Mouse (Mus musculus): Measurements from ENCODE around the gene Gdf7. TPM values are rescaled to one million over a fixed set of nuclear protein-coding genes. Genes with fewer than 3 reads are reported as not detected.

The Gdf7 gene
- polyA plus RNA-seq, 1 experiment from 2014 or later: 1.0 TPM

DNA sequence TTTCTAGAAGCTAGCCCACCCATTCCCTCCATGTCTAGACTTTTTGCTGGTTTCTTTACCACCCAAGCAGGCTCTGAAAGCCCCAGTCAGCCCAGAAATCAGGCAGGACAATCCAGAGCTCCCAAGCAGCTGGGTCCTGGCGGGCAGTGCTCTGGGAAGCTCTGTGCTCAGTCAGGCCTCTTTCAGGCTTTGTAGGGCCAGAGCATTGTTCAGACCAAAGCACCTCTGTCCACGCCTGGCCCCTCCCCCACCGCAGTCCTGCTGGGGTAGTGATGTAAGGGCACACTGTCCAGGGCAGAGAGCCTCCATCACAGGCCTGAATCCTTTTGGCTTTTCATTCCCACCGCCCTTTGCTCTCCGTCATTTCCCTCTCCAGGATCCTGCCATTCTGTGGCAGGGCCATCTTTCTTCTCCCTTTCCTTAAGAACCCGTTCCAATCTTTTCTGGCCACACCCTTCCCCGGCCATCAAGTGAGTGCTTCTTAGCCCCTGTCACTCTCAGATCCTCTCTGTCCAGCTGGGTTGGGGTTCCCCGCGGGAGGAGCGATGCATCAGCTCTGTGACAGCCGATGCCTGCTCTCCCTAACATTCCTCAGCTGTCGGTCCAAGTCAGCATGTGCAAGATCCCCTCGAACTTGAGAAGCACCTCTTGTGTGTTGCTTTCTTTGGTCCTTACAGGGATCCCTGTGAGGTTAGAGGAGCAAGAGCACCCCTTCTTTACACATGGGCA lies 38.0 kb upstream of the Gdf7 start:
- Histone ChIP-seq H3K36me3 (ENCODE audit: insufficient read depth, low read length) (peaks cover 20% of the 10 kb centered on the region), H3K4me3 (ENCODE audit: low read length) (no peak overlapping the region), H3K9ac (replicated peaks; ENCODE audit: low read length) (no peak overlapping the region), H3K27me3 (ENCODE audit: insufficient read depth, low read length) (no peaks in the 10 kb centered on the region), H3K4me1 (ENCODE audit: insufficient read depth, low read length) (peaks cover 11% of the 10 kb centered on the region), H3K4me2 (replicated peaks; ENCODE audit: low read depth, low read length) (no peak overlapping the region), H3K9me3 (ENCODE audit: low read length) (no peaks in the 10 kb centered on the region), H3K27ac (ENCODE audit: low read length) (no peak overlapping the region)
- WGBS: 45% methylated on average over 13 of the region's 13 CpGs
- ATAC-seq (ENCODE audit: low FRiP score, low TSS enrichment): peak; percentile 49; the same call in 1 of the 2 replicates

DNA sequence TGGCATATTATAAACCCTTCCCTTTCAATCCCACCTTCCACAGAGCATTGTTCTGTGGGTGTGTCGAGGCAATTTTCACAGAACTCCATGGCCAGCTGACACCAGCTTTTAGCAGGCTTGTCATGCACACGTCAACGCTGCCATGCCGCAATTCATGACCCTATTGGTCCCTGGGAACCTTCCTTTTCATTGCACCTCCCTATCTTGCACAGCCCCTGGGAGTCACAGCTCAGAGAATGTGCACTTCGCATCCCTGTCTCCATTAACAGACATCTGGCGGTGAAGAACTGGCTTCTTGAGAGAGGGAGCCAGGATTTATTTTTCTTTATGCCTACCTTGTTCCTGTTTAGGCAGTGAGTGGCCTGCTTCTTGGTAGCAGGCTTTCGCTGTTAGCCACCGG lies 37.2 kb upstream of the Gdf7 start:
- Histone ChIP-seq H3K9me3 (ENCODE audit: low read length) (no peaks in the 10 kb centered on the region), H3K27ac (ENCODE audit: low read length) (no peak overlapping the region), H3K4me1 (ENCODE audit: insufficient read depth, low read length) (peaks cover 11% of the 10 kb centered on the region), H3K36me3 (ENCODE audit: insufficient read depth, low read length) (peaks cover 20% of the 10 kb centered on the region), H3K4me3 (ENCODE audit: low read length) (no peak overlapping the region), H3K9ac (replicated peaks; ENCODE audit: low read length) (no peak overlapping the region), H3K27me3 (ENCODE audit: insufficient read depth, low read length) (no peaks in the 10 kb centered on the region), H3K4me2 (replicated peaks; ENCODE audit: low read depth, low read length) (no peak overlapping the region)
- WGBS: 87% methylated on average over 8 of the region's 8 CpGs
- no peak for ATAC-seq (ENCODE audit: low FRiP score, low TSS enrichment)

DNA sequence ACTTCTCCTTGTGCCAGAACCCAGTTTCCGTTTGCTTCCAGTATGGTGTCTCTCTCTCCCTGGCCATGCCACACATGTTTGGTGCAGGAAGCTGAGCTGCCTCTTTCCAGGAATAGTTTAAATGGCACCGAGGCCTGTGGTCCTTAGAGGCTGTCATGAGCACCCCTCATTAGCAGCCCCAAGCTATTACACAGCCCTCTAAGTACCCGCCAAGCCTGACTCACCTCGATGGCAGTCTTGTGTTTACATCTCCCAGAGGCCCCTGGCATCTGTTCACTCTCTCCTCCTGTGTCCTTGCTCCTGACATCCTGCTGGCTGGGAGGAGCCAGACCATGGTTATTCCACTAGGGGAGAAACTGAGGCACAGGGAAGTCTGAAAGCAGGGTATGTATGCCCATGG lies 36.7 kb upstream of the Gdf7 start:
- no peak for ATAC-seq (ENCODE audit: low FRiP score, low TSS enrichment)
- Histone ChIP-seq H3K4me1 (ENCODE audit: insufficient read depth, low read length) (peaks cover 11% of the 10 kb centered on the region), H3K27me3 (ENCODE audit: insufficient read depth, low read length) (no peaks in the 10 kb centered on the region), H3K36me3 (ENCODE audit: insufficient read depth, low read length) (peaks cover 20% of the 10 kb centered on the region), H3K9ac (replicated peaks; ENCODE audit: low read length) (no peak overlapping the region), H3K27ac (ENCODE audit: low read length) (no peak overlapping the region), H3K4me3 (ENCODE audit: low read length) (no peak overlapping the region), H3K9me3 (ENCODE audit: low read length) (no peaks in the 10 kb centered on the region), H3K4me2 (replicated peaks; ENCODE audit: low read depth, low read length) (no peak overlapping the region)
- WGBS: 60% methylated on average over 4 of the region's 4 CpGs

DNA sequence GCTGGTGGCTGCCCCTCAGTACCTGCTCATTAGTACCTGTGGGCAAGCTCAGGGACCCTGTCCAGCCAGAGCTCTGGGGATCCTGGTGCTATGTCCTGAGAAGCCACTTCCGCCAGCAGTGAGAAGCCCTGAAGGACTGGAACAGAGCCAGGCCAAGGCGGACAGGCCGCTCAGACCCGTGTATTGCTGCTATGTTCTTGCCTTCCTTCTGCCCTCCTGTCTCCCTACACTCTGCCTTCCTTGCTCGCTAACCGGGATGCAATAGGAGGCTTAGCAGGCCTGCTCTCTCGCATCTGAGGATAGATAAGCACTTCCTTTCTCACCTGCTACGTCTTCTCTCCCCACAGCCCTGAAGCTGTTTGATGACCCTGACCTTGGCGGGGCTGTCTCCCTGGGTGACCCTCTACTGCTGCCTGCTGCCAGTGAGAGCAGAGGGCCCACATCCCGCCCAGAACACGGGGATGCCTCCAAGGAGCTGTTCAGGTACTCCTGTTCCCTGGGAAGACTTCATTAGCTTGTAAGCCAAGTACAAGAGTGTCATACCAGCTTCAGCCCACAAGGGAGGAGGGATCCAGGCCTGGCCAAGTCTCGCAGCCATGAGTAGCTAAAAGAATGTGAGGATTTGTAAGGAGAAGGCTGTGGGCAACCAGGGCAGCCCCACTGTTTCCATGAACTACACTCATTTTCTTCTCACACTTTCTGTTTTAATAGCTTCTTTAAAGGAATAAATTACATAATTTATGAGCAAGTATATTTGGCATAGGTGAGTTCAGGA lies 35.7 kb upstream of the Gdf7 start:
- Histone ChIP-seq H3K27me3 (ENCODE audit: insufficient read depth, low read length) (no peaks in the 10 kb centered on the region), H3K9me3 (ENCODE audit: low read length) (no peaks in the 10 kb centered on the region), H3K9ac (replicated peaks; ENCODE audit: low read length) (no peak overlapping the region), H3K4me2 (replicated peaks; ENCODE audit: low read depth, low read length) (no peak overlapping the region), H3K36me3 (ENCODE audit: insufficient read depth, low read length) (peaks cover 18% of the 10 kb centered on the region), H3K4me3 (ENCODE audit: low read length) (no peak overlapping the region), H3K27ac (ENCODE audit: low read length) (no peak overlapping the region), H3K4me1 (ENCODE audit: insufficient read depth, low read length) (peaks cover 11% of the 10 kb centered on the region)
- no peak for ATAC-seq (ENCODE audit: low FRiP score, low TSS enrichment)
- WGBS: 77% methylated on average over 12 of the region's 12 CpGs

DNA sequence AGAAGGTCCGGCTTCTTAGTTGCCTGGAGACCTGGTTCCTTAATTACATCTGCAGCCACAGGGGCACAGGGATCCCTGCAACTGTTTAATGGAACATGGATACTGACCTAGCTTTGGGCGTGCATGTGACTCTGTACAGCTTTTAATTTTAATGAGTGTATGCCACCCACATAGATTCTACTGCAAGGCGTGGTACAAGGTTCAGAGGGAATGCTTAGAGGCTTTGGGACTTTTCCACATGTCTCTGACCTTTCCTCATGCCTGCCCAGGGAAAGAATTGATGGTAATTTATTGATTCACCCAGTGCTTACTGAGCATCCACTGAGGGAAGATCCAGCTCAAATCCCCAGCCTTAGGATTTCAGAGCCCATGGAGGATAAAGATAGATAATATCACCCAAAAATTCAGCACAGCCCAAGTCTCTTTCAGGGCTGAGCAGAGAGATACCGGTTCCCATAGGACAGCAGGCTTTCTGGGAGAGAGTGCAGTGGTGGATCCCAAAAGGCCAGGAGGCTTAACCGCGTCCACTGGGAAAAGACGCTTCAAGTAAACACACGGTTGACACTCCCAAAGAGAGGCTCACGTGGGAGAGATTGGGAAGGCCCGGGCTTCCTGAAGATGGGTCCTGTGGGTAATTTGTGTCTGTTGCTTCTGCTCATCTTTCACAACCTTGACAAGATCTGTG lies 35.0 kb upstream of the Gdf7 start:
- peaks cover 11% of the 10 kb centered on the region for H3K36me3 ChIP-seq (ENCODE audit: insufficient read depth, low read length)

DNA sequence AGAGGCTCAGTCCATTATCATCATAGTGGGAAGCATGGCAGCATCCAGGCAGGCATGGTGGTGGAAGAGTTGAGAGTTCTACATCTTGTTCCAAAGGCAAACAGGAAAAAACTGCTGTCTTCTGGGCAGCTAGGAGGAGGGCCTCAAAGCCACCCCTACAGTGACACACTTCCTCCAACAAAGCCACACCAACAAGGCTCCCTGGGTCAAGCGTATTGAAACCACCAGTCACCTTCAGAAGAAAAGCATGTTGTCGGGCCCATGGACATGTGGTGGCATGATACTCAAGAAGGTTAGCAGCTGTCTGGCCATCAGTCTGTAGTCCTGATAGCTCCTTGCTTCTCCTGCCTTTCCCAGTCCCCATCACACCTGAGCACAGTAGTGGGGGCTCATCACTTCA lies 33.7 kb upstream of the Gdf7 start:
- H3K9ac ChIP-seq (replicated peaks; ENCODE audit: low read length): no peak overlapping the region
- H3K9me3 ChIP-seq (ENCODE audit: low read length): no peaks in the 10 kb centered on the region
- no peaks in the 10 kb centered on the region for H3K27me3 ChIP-seq (ENCODE audit: insufficient read depth, low read length)
- H3K4me1 ChIP-seq (ENCODE audit: insufficient read depth, low read length): peaks cover 28% of the 10 kb centered on the region
- no peak overlapping the region for H3K4me3 ChIP-seq (ENCODE audit: low read length)
- no peak overlapping the region for H3K4me2 ChIP-seq (replicated peaks; ENCODE audit: low read depth, low read length)
- H3K27ac ChIP-seq (ENCODE audit: low read length): no peak overlapping the region
- no peak for ATAC-seq (ENCODE audit: low FRiP score, low TSS enrichment)
- peaks cover 11% of the 10 kb centered on the region for H3K36me3 ChIP-seq (ENCODE audit: insufficient read depth, low read length)
- 100% methylated on average over 2 of the region's 2 CpGs for WGBS

More for the DNA sequence above, 35.0 kb upstream of the Gdf7 start:
- Histone ChIP-seq H3K4me2 (replicated peaks; ENCODE audit: low read depth, low read length) (no peak overlapping the region), H3K4me1 (ENCODE audit: insufficient read depth, low read length) (peaks cover 17% of the 10 kb centered on the region), H3K27ac (ENCODE audit: low read length) (no peak overlapping the region), H3K9me3 (ENCODE audit: low read length) (no peaks in the 10 kb centered on the region), H3K27me3 (ENCODE audit: insufficient read depth, low read length) (no peaks in the 10 kb centered on the region), H3K4me3 (ENCODE audit: low read length) (no peak overlapping the region), H3K9ac (replicated peaks; ENCODE audit: low read length) (no peak overlapping the region)
- 87% methylated on average over 10 of the region's 10 CpGs for WGBS
- ATAC-seq (ENCODE audit: low FRiP score, low TSS enrichment): no peak

DNA sequence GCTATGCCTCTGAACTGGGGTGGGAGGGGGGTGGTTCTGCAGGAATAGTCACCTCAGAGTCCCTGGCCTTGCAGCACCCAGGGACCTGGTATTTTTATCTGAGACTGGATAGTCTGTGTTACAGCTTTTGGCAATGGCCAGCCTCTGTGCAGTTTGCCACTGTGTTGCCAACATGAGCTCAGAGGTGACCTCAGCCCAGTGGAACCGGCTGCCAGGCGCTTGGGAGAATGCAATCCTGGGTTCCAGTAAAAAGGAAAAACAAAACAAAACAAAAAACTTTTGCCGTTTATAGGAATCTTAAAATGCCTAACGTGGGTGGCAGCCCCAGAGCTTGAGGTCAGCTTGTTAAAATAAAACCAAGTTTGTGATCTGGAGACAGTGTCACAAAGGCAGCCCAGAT lies 32.5 kb upstream of the Gdf7 start:
- no peak overlapping the region for H3K4me3 ChIP-seq (ENCODE audit: low read length)
- H3K9ac ChIP-seq (replicated peaks; ENCODE audit: low read length): no peak overlapping the region
- H3K27me3 ChIP-seq (ENCODE audit: insufficient read depth, low read length): no peaks in the 10 kb centered on the region
- H3K36me3 ChIP-seq (ENCODE audit: insufficient read depth, low read length): peaks cover 13% of the 10 kb centered on the region
- H3K4me1 ChIP-seq (ENCODE audit: insufficient read depth, low read length): peaks cover 18% of the 10 kb centered on the region
- WGBS: 70% methylated on average over 4 of the region's 4 CpGs
- H3K9me3 ChIP-seq (ENCODE audit: low read length): no peaks in the 10 kb centered on the region
- no peak overlapping the region for H3K27ac ChIP-seq (ENCODE audit: low read length)
- no peak overlapping the region for H3K4me2 ChIP-seq (replicated peaks; ENCODE audit: low read depth, low read length)
- ATAC-seq (ENCODE audit: low FRiP score, low TSS enrichment): no peak

DNA sequence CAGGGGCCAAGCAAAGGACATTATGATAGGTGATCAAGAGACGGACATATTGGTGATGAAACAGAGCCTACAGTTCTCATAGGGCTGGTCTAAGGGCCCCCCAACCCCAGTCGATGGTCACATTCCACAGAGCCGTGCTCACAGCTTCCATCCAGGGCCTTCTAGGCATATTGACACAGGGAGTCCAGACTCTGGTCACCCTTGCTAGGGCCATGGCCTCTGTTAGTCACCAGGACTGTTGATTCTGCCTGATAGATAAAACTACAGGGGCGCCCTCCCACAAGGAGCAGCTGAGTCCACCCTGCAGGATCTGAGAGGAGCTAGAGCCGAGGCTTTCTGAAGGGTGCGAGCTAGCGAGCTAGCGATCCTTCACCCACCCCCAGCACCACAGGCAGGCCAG lies 31.9 kb upstream of the Gdf7 start:
- no peaks in the 10 kb centered on the region for H3K9me3 ChIP-seq (ENCODE audit: low read length)
- no peak overlapping the region for H3K4me3 ChIP-seq (ENCODE audit: low read length)
- 80% methylated on average over 8 of the region's 8 CpGs for WGBS
- H3K27ac ChIP-seq (ENCODE audit: low read length): no peak overlapping the region
- no peak overlapping the region for H3K4me2 ChIP-seq (replicated peaks; ENCODE audit: low read depth, low read length)
- no peak for ATAC-seq (ENCODE audit: low FRiP score, low TSS enrichment)
- peaks cover 14% of the 10 kb centered on the region for H3K36me3 ChIP-seq (ENCODE audit: insufficient read depth, low read length)
- peaks cover 17% of the 10 kb centered on the region for H3K4me1 ChIP-seq (ENCODE audit: insufficient read depth, low read length)
- no peaks in the 10 kb centered on the region for H3K27me3 ChIP-seq (ENCODE audit: insufficient read depth, low read length)
- no peak overlapping the region for H3K9ac ChIP-seq (replicated peaks; ENCODE audit: low read length)

DNA sequence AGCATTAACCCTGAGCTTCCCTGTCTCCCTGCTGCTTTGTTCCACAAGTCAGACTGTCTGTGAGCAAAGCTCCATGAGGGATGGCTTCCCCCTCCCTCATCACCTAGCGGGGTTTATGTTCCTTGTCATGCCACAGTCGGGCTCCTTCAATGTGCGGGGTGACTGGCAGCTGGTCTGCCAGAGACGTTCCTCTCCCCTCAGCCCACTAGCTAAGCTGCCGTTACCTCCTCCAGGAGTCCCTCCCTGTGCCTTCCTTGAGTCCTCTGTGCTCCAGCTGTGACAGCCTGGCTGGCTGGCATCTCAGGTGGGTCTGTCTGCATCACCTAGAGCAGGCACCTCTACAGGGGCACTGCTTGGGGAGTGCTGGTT lies 30.4 kb upstream of the Gdf7 start:
- ATAC-seq (ENCODE audit: low FRiP score, low TSS enrichment): no peak
- no peaks in the 10 kb centered on the region for H3K9me3 ChIP-seq (ENCODE audit: low read length)
- no peak overlapping the region for H3K4me2 ChIP-seq (replicated peaks; ENCODE audit: low read depth, low read length)

More for the DNA sequence above, 30.4 kb upstream of the Gdf7 start:
- Histone ChIP-seq H3K36me3 (ENCODE audit: insufficient read depth, low read length) (peaks cover 13% of the 10 kb centered on the region), H3K9ac (replicated peaks; ENCODE audit: low read length) (no peak overlapping the region), H3K4me3 (ENCODE audit: low read length) (no peak overlapping the region), H3K27me3 (ENCODE audit: insufficient read depth, low read length) (no peaks in the 10 kb centered on the region), H3K27ac (ENCODE audit: low read length) (no peak overlapping the region), H3K4me1 (ENCODE audit: insufficient read depth, low read length) (peaks cover 23% of the 10 kb centered on the region)
- 34% methylated on average over 5 of the region's 5 CpGs for WGBS
